Mouse (Mus musculus): ENCODE data around the gene Kptn. TPM values are rescaled to one million over a fixed set of nuclear protein-coding genes. Genes with fewer than 3 reads are reported as not detected.

Kptn gene
- 35.1 TPM for total RNA-seq (2023)

GRCm38 (mm10) chr7:16119569-16120261 is at the start of gene Kptn:
Gene Kptn (plus strand): TSS chr7:16119895.

GRCm38 (mm10) chr7:16098021-16099017 is 21.4 kb upstream of the Kptn start, which contains the start of gene Napa:
Gene Napa (plus strand): TSS chr7:16098458.

GRCm38 (mm10) chr7:16129421-16129845 is 9.7 kb downstream of the Kptn start, which contains the start of gene Slc8a2:
Gene Slc8a2 (plus strand): TSS chr7:16129826.

GRCm38 (mm10) chr7:16174597-16175541 is 55.2 kb downstream of the Kptn start, which contains the start of gene Meis3:
Gene Meis3 (plus strand): TSS chr7:16175090.

Other genes with a start within 250 kb of the Kptn start
- gene Crx, start 239.9 kb upstream of the Kptn start, total RNA-seq (2023): not detected
- not detected for gene Crxos, start 237.3 kb upstream of the Kptn start, total RNA-seq (2023)
- gene Selenow, start 197.5 kb upstream of the Kptn start, total RNA-seq (2023): 190 TPM
- gene Nop53, start 173.8 kb upstream of the Kptn start, total RNA-seq (2023): 534 TPM
- gene Ehd2, start 152.3 kb upstream of the Kptn start, total RNA-seq (2023): 0.86 TPM
- gene Bicra, start 72.0 kb upstream of the Kptn start, total RNA-seq (2023): 77.1 TPM
- gene Zfp541, start 58.1 kb upstream of the Kptn start, total RNA-seq (2023): not detected
- gene Napa, start 21.4 kb upstream of the Kptn start, total RNA-seq (2023): 209 TPM
- 0.21 TPM for gene Slc8a2, start 9.9 kb downstream of the Kptn start, total RNA-seq (2023)
- gene Meis3, start 55.2 kb downstream of the Kptn start, total RNA-seq (2023): 39.8 TPM
- 34.0 TPM for gene Dhx34, start 102.1 kb downstream of the Kptn start, total RNA-seq (2023)
- 0.24 TPM for gene C5ar2, start 124.3 kb downstream of the Kptn start, total RNA-seq (2023)
- 0.34 TPM for gene C5ar1, start 139.6 kb downstream of the Kptn start, total RNA-seq (2023)
- 28.0 TPM for gene Inafm1, start 153.7 kb downstream of the Kptn start, total RNA-seq (2023)
- 255 TPM for gene Ccdc9, start 166.9 kb downstream of the Kptn start, total RNA-seq (2023)
- 59.8 TPM for gene Bbc3, start 188.5 kb downstream of the Kptn start, total RNA-seq (2023)

Data from CD8-positive naive resting alpha-beta T cell, adult 57 days (primary cell).